Mouse (Mus musculus) limb, embryonic 10.5 days (tissue): ENCODE results near the gene Aldh1a2. TPM values are rescaled to one million over a fixed set of nuclear protein-coding genes. Genes with fewer than 3 reads are reported as not detected.

Experiments
- DNase-seq: peaks from one replicate; pipeline ENCODE4 v3.0.0-alpha.2; 2017; ENCODE audit warnings: low spot score
- H3K27ac ChIP-seq: fragments of 300-500 bp; sonication (generic); 2 replicates; pipeline ENCODE4 v1.5.1; 2016; ENCODE audit warnings: mild to moderate bottlenecking
- H3K27me3 ChIP-seq: fragments of 300-500 bp; sonication (generic); 2 replicates; pipeline ENCODE4 v1.6.1; 2016; ENCODE audit warnings: low read depth, mild to moderate bottlenecking; ENCODE audit not compliant: poor library complexity, severe bottlenecking
- H3K36me3 ChIP-seq: fragments of 300-500 bp; sonication (generic); 2 replicates; pipeline ENCODE4 v1.6.1; 2016; ENCODE audit warnings: mild to moderate bottlenecking, moderate library complexity
- H3K4me1 ChIP-seq: fragments of 300-500 bp; sonication (generic); 2 replicates; pipeline ENCODE4 v1.6.1; 2016
- H3K4me3 ChIP-seq: fragments of 300-500 bp; sonication (generic); 2 replicates; pipeline ENCODE4 v1.5.1; 2016; ENCODE audit warnings: mild to moderate bottlenecking, moderate library complexity
- H3K9me3 ChIP-seq: fragments of 300-500 bp; sonication (generic); replicated peaks from 2 replicates; pipeline ENCODE4 v1.6.1; 2016; ENCODE audit warnings: mild to moderate bottlenecking
- WGBS: fragments of 180-500 bp; shearing (Covaris S2); methylation state at CpG from one replicate; pipeline ENCODE4 v1.1.7; 2016; 5-methylcytosine and 5-hydroxymethylcytosine counted together
- polyA plus RNA-seq: library from polyadenylated mRNA; unstranded; fragments of >200 nt; fragmentation: Nextera tagmentation; extraction: Ambion mirVana; gene quantifications from 2 replicates; pipeline ENCODE4 v1.2.1, GENCODE M21; 2016

Gene Aldh1a2
- 20.4 and 23.7 TPM in 2 replicates for polyA plus RNA-seq

DNA sequence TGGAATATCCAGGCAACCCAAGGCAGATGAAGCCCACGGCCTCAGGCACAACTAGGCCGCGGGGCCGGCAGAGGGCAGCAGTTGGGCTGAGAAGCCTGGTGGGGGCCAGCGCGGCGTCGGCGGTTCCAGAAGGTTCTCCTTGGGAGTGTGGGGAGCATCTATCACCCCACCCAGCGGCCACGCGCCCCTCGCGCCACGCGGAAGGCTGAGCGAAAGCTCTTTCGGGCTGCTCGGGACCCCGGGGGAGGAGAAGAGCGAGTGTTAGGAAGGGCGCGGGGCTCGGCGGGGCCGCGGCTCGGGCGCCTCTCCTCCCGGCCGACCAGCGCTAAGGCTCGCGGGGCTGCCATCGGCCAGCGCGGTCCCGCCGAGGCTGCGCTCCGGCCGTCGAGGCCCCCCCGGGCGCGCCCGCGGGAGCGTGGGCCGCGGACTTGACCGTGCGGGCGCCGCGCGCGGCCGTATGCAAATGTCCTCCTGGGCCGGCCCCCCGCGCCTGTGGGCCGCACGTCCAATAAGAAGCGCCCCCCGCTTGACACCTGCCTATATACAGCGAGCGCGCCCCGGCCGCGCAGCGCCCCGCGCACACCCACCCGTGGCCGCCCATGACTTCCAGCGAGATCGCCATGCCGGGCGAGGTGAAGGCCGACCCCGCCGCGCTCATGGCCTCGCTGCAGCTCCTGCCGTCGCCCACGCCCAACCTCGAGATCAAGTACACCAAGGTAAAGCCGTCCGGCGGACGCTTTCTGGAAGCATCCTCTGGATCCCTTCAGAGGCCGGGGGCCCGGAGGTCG, at the start of gene Aldh1a2:
TSS of gene Aldh1a2 (plus strand) at position 542 of the 788 bp plus-strand sequence.
- no peaks in the 10 kb centered on the region for H3K9me3 ChIP-seq
- H3K27ac ChIP-seq, result peak within 1 kb of the TSS; percentile 61
- H3K36me3 ChIP-seq, result no peaks in the 10 kb centered on the region
- DNase-seq, result peak; percentile 85
- peaks cover 19% of the 10 kb centered on the region for H3K4me1 ChIP-seq
- 2% methylated on average over 96 of the region's 97 CpGs for WGBS
- H3K27me3 ChIP-seq, result peaks cover 85% of the 10 kb centered on the region
- H3K4me3 ChIP-seq, result peak within 1 kb of the TSS; percentile 52

DNA sequence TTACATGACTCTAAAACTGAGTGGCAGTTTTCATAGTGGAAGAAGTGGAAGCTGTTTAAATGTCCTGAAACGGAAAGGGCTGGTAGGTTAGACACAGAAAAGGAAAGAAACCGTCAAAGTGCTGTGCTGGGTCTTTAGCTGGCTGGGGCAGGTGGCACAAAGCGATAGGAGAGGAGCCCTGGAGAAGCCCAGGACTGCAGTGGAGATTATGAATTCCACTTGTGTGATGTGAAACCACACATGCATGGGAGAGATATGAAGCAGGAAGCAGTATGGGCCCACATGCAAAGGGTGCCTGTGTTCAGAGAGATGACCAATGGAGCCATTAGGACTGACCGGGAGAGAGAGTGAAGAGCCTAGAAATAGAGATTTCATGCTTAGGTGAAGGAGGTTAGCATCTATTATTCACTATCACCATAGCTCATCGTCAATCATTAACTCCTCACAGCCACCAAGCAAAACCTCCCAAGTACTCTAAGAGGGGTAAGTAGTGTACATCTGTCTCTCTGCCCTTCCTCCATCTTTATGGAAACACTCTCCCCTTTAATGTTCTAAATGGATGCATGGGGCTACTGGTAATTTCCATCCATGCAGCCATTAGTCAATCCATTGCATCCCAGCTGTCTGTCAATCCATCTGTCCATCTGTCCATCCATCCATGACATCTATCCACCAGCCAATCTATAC, 49.4 kb upstream of the Aldh1a2 start:
- WGBS, result 89% methylated on average over 5 of the region's 5 CpGs
- Histone ChIP-seq H3K9me3 (no peaks in the 10 kb centered on the region), H3K36me3 (no peaks in the 10 kb centered on the region), H3K4me3 (no peak overlapping the region), H3K27me3 (no peaks in the 10 kb centered on the region), H3K27ac (no peak overlapping the region), H3K4me1 (peaks cover 13% of the 10 kb centered on the region)
- no peak for DNase-seq

DNA sequence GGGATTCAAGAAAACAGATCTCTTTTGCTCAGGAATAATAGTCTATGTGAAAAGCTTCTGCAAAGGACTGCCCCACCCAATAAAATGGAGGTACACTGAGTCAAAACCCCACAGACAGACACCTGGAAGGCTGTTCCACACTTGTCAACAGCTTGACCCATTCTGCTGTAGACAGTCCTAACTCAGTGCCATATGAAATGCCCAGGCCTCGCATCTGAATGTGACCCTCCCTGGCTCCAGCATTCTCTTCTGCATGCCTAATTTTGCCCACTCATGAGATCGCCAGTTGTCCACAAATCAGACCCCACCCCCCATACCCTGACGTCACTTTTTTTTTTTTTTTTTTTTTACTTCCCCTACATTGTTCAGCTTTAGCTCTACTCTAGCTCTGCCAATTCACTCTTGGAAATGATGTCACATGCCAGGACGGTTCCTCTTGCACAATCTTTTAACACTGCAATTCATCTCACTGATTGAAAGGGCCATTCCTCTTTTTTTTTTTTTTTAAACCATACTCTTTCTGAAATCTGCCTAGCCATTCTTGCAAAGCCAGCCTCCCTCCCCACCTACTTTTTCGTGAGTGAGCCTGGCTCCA, 48.6 kb upstream of the Aldh1a2 start:
- no peaks in the 10 kb centered on the region for H3K36me3 ChIP-seq
- no peaks in the 10 kb centered on the region for H3K27me3 ChIP-seq
- WGBS, result 80% methylated on average over 5 of the region's 5 CpGs
- H3K9me3 ChIP-seq, result no peaks in the 10 kb centered on the region
- no peak overlapping the region for H3K4me3 ChIP-seq
- H3K27ac ChIP-seq, result no peak overlapping the region
- no peak for DNase-seq
- H3K4me1 ChIP-seq, result peaks cover 13% of the 10 kb centered on the region

DNA sequence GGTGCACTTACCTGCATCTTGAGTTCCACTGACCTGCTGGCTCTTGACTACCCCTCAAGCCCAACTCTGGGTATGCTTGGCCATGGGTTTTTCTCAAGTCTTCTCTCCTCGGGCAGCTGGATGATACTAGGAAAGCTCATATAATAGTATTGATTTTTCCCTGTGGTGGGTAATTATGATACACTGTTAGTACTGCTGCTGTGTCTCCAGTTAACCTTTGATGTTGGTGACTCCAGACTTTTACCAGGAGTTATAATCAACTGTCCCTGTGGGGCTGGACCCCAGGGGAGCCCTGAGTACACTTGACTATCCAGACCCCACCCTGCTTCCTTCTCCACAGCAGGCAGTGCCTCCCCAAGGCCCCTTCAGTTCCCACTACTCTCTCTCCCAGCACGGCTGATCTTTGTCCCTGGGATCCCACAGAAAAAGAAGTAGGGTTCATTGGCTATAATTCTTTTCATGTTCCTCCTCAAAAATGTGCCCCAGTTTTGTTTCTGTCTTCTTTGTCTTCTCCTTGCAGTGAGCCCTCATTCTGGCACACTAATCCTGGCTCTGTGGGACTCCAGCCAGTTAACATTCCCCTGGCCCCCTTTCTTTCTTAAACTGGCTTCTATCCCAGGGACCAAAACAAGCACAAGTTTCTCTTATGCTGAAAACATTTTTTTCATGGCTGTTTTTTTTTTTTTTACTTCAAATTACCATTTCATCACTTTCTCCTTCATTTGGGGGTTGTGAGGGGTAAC, 47.9 kb upstream of the Aldh1a2 start:
- whole genome bisulfite sequencing, result 68% methylated on average over 2 of the region's 2 CpGs
- Histone ChIP-seq H3K36me3 (no peaks in the 10 kb centered on the region), H3K4me3 (no peak overlapping the region), H3K27me3 (no peaks in the 10 kb centered on the region), H3K9me3 (no peaks in the 10 kb centered on the region), H3K27ac (no peak overlapping the region), H3K4me1 (peaks cover 13% of the 10 kb centered on the region)
- DNase-seq, result no peak

DNA sequence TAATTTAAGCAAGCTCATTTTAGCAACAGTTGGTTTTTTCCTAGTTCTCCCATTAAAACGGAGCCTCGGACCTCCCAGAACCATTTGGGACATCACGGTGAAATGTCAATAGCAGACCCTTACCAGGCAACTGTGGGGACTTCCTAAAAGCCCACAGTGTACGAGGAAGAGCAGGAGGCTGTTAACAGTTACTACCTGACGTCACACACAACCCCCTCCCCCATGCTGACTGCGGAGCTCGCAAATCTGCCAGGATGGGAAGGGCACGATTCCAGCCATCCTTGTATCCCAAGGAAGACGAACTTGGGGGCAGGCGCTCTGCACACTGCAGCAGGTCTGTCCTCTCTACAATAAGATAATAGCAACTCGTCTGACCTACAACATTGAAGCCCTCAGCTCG, 47.1 kb upstream of the Aldh1a2 start, which contains the start of gene Aqp9:
TSS of gene Aqp9 (minus strand) at position 172 of the 400 bp plus-strand sequence.
- H3K4me3 ChIP-seq, result no peak within 1 kb of the TSS; the same call in 1 of the 2 replicates
- WGBS, result 44% methylated on average over 12 of the region's 12 CpGs
- no peak for DNase-seq

DNA sequence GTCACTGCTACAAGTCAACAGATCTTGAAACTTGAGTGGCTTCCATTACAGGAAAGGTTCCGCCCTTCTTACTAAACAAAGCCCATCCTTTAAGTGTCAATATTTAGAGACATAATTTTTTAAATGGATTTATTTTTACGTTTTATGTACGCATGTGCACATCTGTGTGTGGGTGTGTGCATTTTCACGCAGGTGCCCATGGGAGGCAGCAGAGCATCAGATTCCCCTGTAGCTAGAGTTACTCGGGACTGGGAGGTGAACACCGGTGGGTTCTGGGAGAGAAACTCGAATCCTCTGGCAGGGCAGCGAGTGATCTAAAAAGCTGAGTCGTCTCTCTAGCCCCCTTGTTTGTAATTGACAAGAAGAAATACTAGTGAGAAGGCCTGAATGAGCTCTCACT, 42.1 kb upstream of the Aldh1a2 start:
- no peak for DNase-seq
- Histone ChIP-seq H3K27ac (no peak overlapping the region), H3K4me1 (peaks cover 5% of the 10 kb centered on the region; the same call in 1 of the 2 replicates), H3K9me3 (no peaks in the 10 kb centered on the region), H3K27me3 (no peaks in the 10 kb centered on the region), H3K4me3 (no peak overlapping the region), H3K36me3 (no peaks in the 10 kb centered on the region)
- 70% methylated on average over 9 of the region's 9 CpGs for WGBS

More for the DNA sequence above, 47.1 kb upstream of the Aldh1a2 start, which contains the start of gene Aqp9:
- no peak within 1 kb of the TSS for H3K27ac ChIP-seq
- peaks cover 13% of the 10 kb centered on the region for H3K4me1 ChIP-seq
- H3K27me3 ChIP-seq, result no peaks in the 10 kb centered on the region
- H3K36me3 ChIP-seq, result no peaks in the 10 kb centered on the region
- no peaks in the 10 kb centered on the region for H3K9me3 ChIP-seq

DNA sequence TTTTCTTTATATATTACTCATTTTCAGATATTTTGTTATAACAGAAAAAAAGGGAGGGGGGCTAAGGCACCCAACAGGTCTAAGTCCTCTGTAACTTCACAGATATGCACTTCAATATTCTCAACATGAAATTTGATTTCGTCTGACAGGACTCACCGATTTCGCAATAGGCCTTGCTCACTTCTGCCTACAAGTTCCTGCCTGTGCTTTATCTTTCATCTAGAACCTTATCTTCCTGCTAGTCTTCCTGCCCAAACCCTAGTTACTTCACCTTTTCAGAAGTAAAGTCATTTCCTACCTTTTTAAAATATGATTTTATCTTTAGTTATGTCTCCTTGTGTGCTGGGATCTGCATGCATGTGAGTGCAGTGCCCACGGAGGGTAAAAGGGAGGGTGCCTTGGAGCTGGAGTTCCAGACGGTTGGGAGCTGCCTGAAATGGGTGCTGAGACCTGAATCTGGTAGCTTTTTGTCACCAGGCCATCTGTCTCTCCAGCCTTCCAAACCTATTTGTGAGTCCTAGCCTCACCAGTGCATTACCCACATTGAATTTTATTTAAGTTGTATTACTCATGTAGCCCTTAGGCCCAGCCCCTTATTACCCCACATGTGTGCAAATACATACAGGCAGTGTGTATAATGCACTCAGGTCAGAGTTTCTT, 41.1 kb upstream of the Aldh1a2 start:
- Histone ChIP-seq H3K9me3 (no peaks in the 10 kb centered on the region), H3K27ac (no peak overlapping the region), H3K4me1 (no peaks in the 10 kb centered on the region), H3K36me3 (no peaks in the 10 kb centered on the region), H3K27me3 (no peaks in the 10 kb centered on the region), H3K4me3 (no peak overlapping the region)
- no peak for DNase-seq
- 81% methylated on average over 5 of the region's 5 CpGs for WGBS

DNA sequence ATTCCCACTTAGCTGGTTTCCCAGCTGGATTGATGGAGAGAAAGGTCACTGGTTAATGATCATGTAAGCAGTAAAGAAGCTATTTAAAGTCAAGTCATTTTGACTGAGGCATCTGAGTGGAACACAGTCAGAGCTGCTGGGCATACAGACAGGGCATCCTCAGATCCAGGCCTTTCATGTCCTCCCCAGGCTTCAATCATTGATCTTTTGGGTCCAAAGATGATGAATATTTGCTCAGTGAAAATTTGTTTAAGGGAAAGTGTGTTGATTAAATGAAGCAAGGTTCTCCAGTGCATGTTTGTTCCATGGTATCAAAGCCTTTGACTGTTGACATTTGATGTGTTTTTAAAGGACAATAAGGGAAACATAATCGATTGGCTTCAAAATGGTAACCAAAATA, 39.9 kb upstream of the Aldh1a2 start:
- Histone ChIP-seq H3K9me3 (no peaks in the 10 kb centered on the region), H3K4me1 (no peaks in the 10 kb centered on the region), H3K36me3 (no peaks in the 10 kb centered on the region), H3K27ac (no peak overlapping the region), H3K4me3 (no peak overlapping the region), H3K27me3 (no peaks in the 10 kb centered on the region)
- 92% methylated on average over 1 of the region's 1 CpGs for WGBS
- DNase-seq, result no peak

DNA sequence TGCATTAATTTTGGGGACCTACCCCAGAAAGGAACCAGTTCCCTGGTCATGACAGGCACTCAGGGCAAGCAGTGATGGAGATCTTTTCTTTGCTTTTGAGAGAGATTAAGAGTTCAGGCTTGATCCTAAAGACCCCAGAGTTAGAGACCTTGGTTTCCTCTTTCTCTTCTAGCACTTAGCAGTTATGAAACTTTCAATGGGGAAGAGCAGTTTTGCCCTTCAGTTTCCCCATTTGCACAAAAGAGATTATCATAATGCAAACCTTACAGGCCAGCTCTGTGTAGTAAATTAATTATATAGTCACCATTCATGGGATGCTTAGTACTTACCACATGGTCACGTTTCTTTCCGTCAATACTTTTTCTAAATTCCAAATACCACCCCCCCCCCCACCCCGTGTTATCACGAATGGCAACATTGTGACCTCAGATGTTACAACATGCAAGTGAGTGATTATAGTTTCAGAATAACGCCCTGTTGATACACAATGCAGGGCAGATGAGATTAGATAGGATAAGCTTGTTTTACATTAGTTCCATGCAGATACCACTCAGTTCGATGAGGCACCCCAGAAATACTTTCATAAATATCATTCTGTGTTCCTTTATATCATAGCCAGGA, 36.2 kb upstream of the Aldh1a2 start:
- H3K4me3 ChIP-seq, result no peak overlapping the region
- no peaks in the 10 kb centered on the region for H3K9me3 ChIP-seq
- 87% methylated on average over 6 of the region's 6 CpGs for WGBS

DNA sequence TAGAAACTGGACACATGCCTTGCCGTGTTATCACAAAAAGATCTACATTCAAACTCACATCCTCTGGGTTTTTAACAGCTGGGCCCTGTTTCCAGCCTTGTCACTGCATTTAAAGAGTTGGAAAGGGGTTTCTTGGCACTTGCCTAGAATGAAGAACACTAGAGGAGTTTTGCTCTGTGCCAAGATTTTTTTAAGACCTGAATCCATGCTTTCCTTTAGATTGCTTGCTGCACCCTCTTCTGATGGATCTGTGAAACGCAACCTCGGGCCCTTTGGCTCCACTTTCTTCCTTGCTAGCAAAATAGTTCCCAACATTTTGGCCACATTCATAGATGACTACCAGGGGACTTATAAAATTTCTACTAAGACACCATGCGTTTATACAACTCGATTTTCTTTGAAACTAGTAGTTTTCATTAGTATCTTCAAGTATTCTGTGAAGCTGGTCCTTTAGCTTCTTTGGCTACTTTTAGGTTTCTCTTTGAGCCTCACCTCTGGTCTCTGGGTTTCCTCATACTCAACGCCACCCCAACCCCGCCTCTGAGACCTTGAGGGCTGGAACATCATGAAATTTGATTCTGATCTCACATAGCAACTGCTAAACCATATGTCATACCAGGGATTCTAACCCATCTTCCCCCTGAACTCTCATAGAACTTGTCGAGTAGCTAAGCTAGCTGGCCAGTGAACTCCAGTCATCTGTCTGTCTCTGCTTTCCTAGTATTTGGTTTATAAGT, 35.5 kb upstream of the Aldh1a2 start:
- no peaks in the 10 kb centered on the region for H3K27me3 ChIP-seq
- no peak overlapping the region for H3K27ac ChIP-seq
- no peaks in the 10 kb centered on the region for H3K4me1 ChIP-seq
- no peaks in the 10 kb centered on the region for H3K9me3 ChIP-seq
- 77% methylated on average over 8 of the region's 8 CpGs for WGBS
- H3K36me3 ChIP-seq, result no peaks in the 10 kb centered on the region
- no peak overlapping the region for H3K4me3 ChIP-seq
- no peak for DNase-seq

More for the DNA sequence above, 36.2 kb upstream of the Aldh1a2 start:
- Histone ChIP-seq H3K36me3 (no peaks in the 10 kb centered on the region), H3K27me3 (no peaks in the 10 kb centered on the region), H3K27ac (no peak overlapping the region), H3K4me1 (no peaks in the 10 kb centered on the region)
- no peak for DNase-seq

DNA sequence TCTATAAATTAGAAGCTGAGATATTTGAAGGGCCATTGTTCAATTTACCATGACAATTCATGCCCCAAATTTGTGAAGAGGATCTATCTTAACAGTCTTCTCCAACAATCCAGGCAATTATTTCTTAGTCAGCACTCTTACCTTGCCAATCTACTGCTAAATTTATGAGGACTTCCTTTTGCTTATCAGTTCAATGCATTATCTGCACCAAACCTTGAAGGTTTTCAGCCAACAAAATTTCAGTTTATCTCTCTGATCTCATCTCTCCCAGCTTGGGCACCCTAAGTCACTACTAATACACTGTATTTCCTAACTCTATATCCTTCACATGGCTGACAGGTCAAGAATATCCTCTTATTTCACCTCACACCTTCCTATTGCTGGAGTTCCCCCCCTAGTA, 30.3 kb upstream of the Aldh1a2 start:
- H3K4me3 ChIP-seq, result no peak overlapping the region
- H3K27me3 ChIP-seq, result no peaks in the 10 kb centered on the region
- no peak for DNase-seq
- no peak overlapping the region for H3K27ac ChIP-seq
- no peaks in the 10 kb centered on the region for H3K9me3 ChIP-seq
- no peaks in the 10 kb centered on the region for H3K36me3 ChIP-seq
- peaks cover 6% of the 10 kb centered on the region for H3K4me1 ChIP-seq
